Mouse (Mus musculus): ENCODE results near the gene Zscan29. TPM values are rescaled to one million over a fixed set of nuclear protein-coding genes. Genes with fewer than 3 reads are reported as not detected.
"Not testable (repeated sequence)": the region's sequence is repeated elsewhere in the genome, so short reads cannot be mapped to it uniquely, and the experiment has no call there.

Zscan29 gene
- total RNA-seq, 2 experiments from 2014 or later, result 6.1 to 6.3 TPM

DNA sequence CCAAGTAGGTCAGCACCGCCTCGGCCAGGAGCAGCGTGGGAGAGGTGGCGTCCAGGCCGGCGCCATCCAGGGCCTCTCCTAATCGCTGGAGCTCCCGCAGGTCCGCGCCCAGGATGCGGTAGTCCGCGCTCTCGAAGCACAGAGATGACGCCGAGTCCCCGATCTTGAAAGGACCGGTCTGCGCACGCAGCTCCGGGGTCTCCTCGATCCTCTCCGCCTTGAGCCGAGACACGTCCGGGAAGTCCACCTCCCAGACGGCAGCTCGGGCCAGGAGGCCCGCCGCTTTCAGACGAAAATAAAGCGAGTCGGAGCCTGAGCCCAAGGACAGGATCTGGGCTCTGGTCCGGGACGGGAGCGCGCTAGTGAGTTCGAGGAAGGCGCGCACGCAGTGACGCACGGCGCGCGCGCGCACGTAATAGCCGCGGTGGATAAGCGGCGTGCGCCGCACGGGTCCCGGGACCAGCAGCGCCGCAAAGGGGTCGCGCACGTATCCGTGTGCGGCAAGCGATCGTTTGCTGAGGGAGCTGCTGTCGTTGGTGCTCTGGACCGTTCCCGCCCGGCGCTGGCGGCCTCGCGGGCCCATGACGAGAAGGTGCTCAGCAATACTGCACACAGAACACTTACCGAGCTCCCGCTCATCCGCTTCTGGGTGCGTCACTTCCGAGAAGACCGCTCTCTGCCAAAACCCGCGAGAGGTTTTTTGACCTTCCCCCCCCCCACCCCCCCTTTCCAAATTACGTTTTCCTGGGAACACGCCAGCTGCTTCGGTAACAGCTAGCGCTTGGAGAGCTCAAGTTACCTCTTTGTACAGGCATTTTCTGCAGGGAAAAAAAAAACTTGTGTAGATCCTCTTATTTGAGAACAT, 30.7 kb downstream of the Zscan29 start, which contains the start of the genes Adal and Lcmt2:
Gene Adal, plus strand, starts transcription at position 411 of the 865 bp plus-strand sequence.
Gene Lcmt2, minus strand, starts transcription at position 636 of the 865 bp plus-strand sequence.
- intact Hi-C loops (cut with DNase I), result no loop called here
- DNase-seq (ENCODE audit: low spot score in 2 of 2), result peak; percentile 91

GRCm38 (mm10) chr2:121139266-121140017, 31.5 kb downstream of the Zscan29 start:
- peak in 1 of 2 experiments; percentile 9 for DNase-seq (ENCODE audit: low spot score in 2 of 2)
- intact Hi-C loops (cut with DNase I), result no loop called here

- DNase-seq (ENCODE audit: low spot score in 2 of 2), result no peak
- intact Hi-C loops (cut with DNase I), result no loop called here
These were observed 33.6 kb downstream of the Zscan29 start for GRCm38 (mm10) chr2:121137371-121137770.

- DNase-seq (ENCODE audit: low spot score in 2 of 2), result no peak
- intact Hi-C loops (cut with DNase I), result no loop called here
These were observed 38.1 kb downstream of the Zscan29 start for GRCm38 (mm10) chr2:121132822-121133221.

GRCm38 (mm10) chr2:121128865-121129620, 41.9 kb downstream of the Zscan29 start:
- intact Hi-C loops (cut with DNase I), result no loop called here

GRCm38 (mm10) chr2:121127536-121127935, 43.4 kb downstream of the Zscan29 start:
- no peak for DNase-seq (ENCODE audit: low spot score in 2 of 2)
- intact Hi-C loops (cut with DNase I), result no loop called here

More at GRCm38 (mm10) chr2:121128865-121129620, 41.9 kb downstream of the Zscan29 start:
- DNase-seq (ENCODE audit: low spot score in 2 of 2), result no peak

- DNase-seq (ENCODE audit: low spot score in 2 of 2); intact Hi-C loops (cut with DNase I): not testable (repeated sequence)
These were observed 44.6 kb downstream of the Zscan29 start for GRCm38 (mm10) chr2:121126302-121126701.

- DNase-seq (ENCODE audit: low spot score in 2 of 2), result no peak
- intact Hi-C loops (cut with DNase I), result no loop called here
These were observed 51.7 kb downstream of the Zscan29 start for GRCm38 (mm10) chr2:121119260-121119659.

DNA sequence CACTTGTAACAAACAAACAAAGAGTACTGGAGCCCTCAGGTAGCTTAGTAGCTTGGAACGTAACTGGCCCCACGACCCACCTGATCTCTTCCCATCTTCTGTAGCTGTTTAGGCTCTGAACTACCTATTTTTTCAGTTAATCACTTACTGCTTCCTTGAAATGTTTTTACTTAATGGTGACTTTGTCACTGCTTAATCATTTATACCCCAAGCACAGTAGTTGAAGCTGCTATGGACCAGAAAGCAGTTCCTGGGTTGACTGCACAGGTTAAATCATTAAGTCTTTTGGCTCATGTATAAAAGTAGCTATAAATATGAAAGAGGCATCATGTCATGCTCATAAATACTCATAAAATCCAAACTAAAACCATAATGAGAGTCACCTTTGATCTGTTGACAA, 55.5 kb downstream of the Zscan29 start:
- DNase-seq (ENCODE audit: low spot score in 2 of 2), result no peak
- intact Hi-C loops (cut with DNase I), result no loop called here

DNA sequence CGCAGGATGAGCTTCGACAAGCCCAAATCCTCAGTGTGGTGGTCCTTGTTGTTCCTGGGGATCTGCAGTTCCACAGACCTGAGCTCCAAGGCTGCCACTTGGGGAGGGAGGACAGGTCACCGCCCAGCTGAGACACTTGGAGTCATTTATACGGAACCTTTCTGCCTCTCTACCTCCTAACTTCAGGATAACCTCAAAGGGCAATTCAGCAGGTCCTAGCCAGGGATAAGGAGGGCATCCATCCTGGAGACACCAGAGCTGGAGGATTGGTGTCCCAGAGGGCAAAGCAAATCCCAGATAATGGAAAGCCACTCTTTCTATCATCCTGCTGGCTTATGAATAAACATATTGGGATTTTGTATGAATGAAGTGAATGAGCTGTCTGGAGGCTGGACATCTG, 61.2 kb downstream of the Zscan29 start, which contains the start of gene Tgm7:
Gene Tgm7, minus strand, starts transcription at position 101 of the 400 bp plus-strand sequence.
- DNase-seq (ENCODE audit: low spot score in 2 of 2), result no peak
- intact Hi-C loops (cut with DNase I), result no loop called here

Other genes starting within 250 kb of the Zscan29 start
- gene Ubr1, start 200.4 kb downstream of the Zscan29 start, total RNA-seq (2021), result 10 to 100 TPM; 39.3 to 40.4 TPM
- gene Tmem62, start 194.1 kb downstream of the Zscan29 start, total RNA-seq (2021), result 10 to 100 TPM; 23.9 to 24.4 TPM
- gene Ccndbp1, start 162.7 kb downstream of the Zscan29 start, total RNA-seq (2021), result 10 to 100 TPM; 53.7 to 57.9 TPM
- gene Epb42, start 134.1 kb downstream of the Zscan29 start, total RNA-seq (2021), result under 1 TPM in 1 of 2 experiments, not detected in 1; 0.13 TPM
- gene Tgm5, start 85.3 kb downstream of the Zscan29 start, total RNA-seq (2021), result not detected
- under 1 TPM in 1 of 2 experiments, not detected in 1; 0.15 TPM for gene Tgm7, start 61.3 kb downstream of the Zscan29 start, total RNA-seq (2021)
- gene Adal, start 30.7 kb downstream of the Zscan29 start, total RNA-seq (2021), result 10 to 100 TPM; 13.7 to 20.1 TPM
- gene Lcmt2, start 30.5 kb downstream of the Zscan29 start, total RNA-seq (2021), result 1 to 10 TPM; 8.1 to 8.5 TPM
- 10 to 100 TPM; 38.0 to 38.1 TPM for gene Tubgcp4, start 471 bp downstream of the Zscan29 start, total RNA-seq (2021)
- gene Trp53bp1, start 100.3 kb upstream of the Zscan29 start, total RNA-seq (2021), result 100 to 1,000 TPM; 136 to 152 TPM
- 100 to 1,000 TPM; 489 to 493 TPM for gene Map1a, start 118.5 kb upstream of the Zscan29 start, total RNA-seq (2021)
- gene Ppip5k1, start 184.3 kb upstream of the Zscan29 start, total RNA-seq (2021), result 10 to 100 TPM; 83.7 to 90.9 TPM
- 100 to 1,000 TPM; 399 to 404 TPM for gene Ckmt1, start 186.6 kb upstream of the Zscan29 start, total RNA-seq (2021)
- gene Strc, start 216.0 kb upstream of the Zscan29 start, total RNA-seq (2021), result under 1 TPM in 1 of 2 experiments, not detected in 1; 0.29 TPM
- gene Pdia3, start 242.7 kb upstream of the Zscan29 start, total RNA-seq (2021), result 100 to 1,000 TPM; 197 to 222 TPM
- gene Catsper2, start 242.7 kb upstream of the Zscan29 start, total RNA-seq (2021), result 1 to 10 TPM; 4.7 to 4.8 TPM

Data from left cerebral cortex, postnatal 14 days (tissue).